In the genomic region with DNA sequence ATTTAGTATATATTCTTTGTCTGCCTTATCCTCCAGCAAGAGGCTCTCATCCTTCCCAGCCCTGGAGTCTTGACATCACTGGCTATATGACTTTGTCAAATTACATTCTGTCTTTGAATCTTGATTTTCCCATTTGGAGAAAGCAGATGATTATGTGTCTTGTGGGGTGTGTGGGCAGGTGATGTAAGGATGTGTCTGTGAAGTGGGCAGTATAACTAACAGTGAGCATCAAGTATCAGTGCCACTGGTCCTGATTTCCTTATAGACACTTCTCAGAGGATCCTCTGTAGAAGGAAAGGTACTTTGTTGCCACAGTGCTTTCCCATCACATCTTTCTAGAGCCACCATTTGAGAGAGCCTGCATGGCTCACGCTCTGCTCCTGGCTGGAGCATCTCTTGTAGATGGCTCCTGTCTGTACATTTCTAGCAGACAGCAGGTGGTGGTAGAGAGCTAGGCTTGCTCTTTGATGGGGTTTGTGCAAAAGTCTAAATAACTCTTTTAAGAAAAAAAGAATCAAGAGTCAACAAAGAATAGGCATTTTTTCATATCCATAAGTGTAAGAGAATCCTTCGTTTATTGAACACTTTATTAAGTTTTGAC, we compare ENCODE assay signal across 13 mouse cellular contexts. TPM values are rescaled to one million over a fixed set of nuclear protein-coding genes. Genes with fewer than 3 reads are reported as not detected.
DNase-seq lines count a peak whose midpoint lies in the region; ATAC-seq and TF ChIP-seq lines count a peak whose summit lies in the region.
"Not testable (repeated sequence)": the region's sequence is repeated elsewhere in the genome, so short reads cannot be mapped to it uniquely, and the experiment has no call there.
"Had no signal": no experiment of that assay in that cellular context is flagged by ENCODE, and none has a peak within 500 bp of the region (broad histone marks: within the 10 kb centered on the region; RNA-seq: fewer than 3 reads in every experiment).

No protein-coding gene starts in this region.

- ATAC-seq in G1E (ENCODE audit: extremely low read depth, insufficient number of reproducible peaks, low FRiP score, poor library complexity, severe bottlenecking), result peak; percentile 49; the same call in 1 of the 2 replicates
- peak; percentile 85 for ATAC-seq in hindbrain, embryonic 16.5 days
- not testable (repeated sequence) for ATAC-seq in liver, postnatal 0 days
- ATAC-seq in neural tube, embryonic 12.5 days (ENCODE audit: low FRiP score, low read depth), result 0 out of 2 replicates have a peak, but pooled peaks have one; percentile 46
- 0 out of 2 replicates have a peak, but pooled peaks have one; percentile 38 for ATAC-seq in stomach, postnatal 0 days (ENCODE audit: low FRiP score, low TSS enrichment)

- not testable (repeated sequence) for H3K27ac ChIP-seq in gastrocnemius, adult 2 months; hindbrain, embryonic 16.5 days (ENCODE audit: low read depth, low read length); layer of hippocampus, adult 2 months; liver, postnatal 0 days (ENCODE audit: low read depth); neural tube, embryonic 12.5 days; stomach, postnatal 0 days (replicated peaks)

- DNase-seq in G1E (ENCODE audit: low spot score); liver, postnatal 0 days; stomach, postnatal 0 days (ENCODE audit: low spot score): not testable (repeated sequence)
- peak; percentile 52 to 67 for DNase-seq in cerebellum, postnatal 25 days
- peak; percentile 17 for DNase-seq in gastrocnemius, adult 2 months
- DNase-seq in layer of hippocampus, adult 2 months (ENCODE audit: low spot score in 2 of 2), result peak; percentile 42 to 75

- not testable (repeated sequence) for H3K27me3 ChIP-seq in G1E (ENCODE audit: insufficient read depth, low read length); hindbrain, embryonic 16.5 days (replicated peaks; ENCODE audit: control insufficient read depth, insufficient read depth, low read length); liver, postnatal 0 days (ENCODE audit: insufficient read depth, low read length); neural tube, embryonic 12.5 days (replicated peaks); stomach, postnatal 0 days (ENCODE audit: control insufficient read depth, insufficient read depth, low read length)

- H3K4me1 ChIP-seq in G1E (ENCODE audit: insufficient read depth, low read depth, low read length); hindbrain, embryonic 16.5 days (ENCODE audit: control insufficient read depth, insufficient read depth, low read depth, low read length); liver, postnatal 0 days (ENCODE audit: insufficient read depth); neural tube, embryonic 12.5 days; stomach, postnatal 0 days (replicated peaks; ENCODE audit: control insufficient read depth, insufficient read depth): not testable (repeated sequence)

- 69% methylated on average over 1 of the region's 2 CpGs for WGBS in hindbrain, embryonic 16.5 days
- 76% methylated on average over 1 of the region's 2 CpGs for WGBS in liver, postnatal 0 days (ENCODE audit: insufficient replicate concordance)
- 78% methylated on average over 1 of the region's 2 CpGs for WGBS in neural tube, embryonic 12.5 days
- 54% methylated on average over 1 of the region's 2 CpGs for WGBS in stomach, postnatal 0 days

- H3K4me2 ChIP-seq in hindbrain, embryonic 16.5 days (ENCODE audit: low read length); liver, postnatal 0 days (ENCODE audit: low read depth, low read length); neural tube, embryonic 12.5 days (replicated peaks); stomach, postnatal 0 days (replicated peaks; ENCODE audit: low read depth): not testable (repeated sequence)

- not testable (repeated sequence) for H3K4me3 ChIP-seq in G1E (ENCODE audit: low read depth, low read length); gastrocnemius, adult 2 months; hindbrain, embryonic 16.5 days (ENCODE audit: low read length); layer of hippocampus, adult 2 months; liver, postnatal 0 days (ENCODE audit: low read depth, low read length); neural tube, embryonic 12.5 days; stomach, postnatal 0 days (ENCODE audit: low read depth, low read length)

- H3K36me3 ChIP-seq in G1E (replicated peaks); hindbrain, embryonic 16.5 days (ENCODE audit: control insufficient read depth, insufficient read depth, low read length); liver, postnatal 0 days (replicated peaks; ENCODE audit: insufficient read depth, low read length); neural tube, embryonic 12.5 days; stomach, postnatal 0 days (ENCODE audit: control insufficient read depth, insufficient read depth, low read length): not testable (repeated sequence)

- TF ChIP-seq CTCF in G1E (IDR thresholded peaks at IDR 0.05; ENCODE audit: low read depth, low read length), result not testable (repeated sequence)
- TF ChIP-seq CTCF in gastrocnemius, adult 2 months (IDR thresholded peaks at IDR 0.05), result peak; percentile 35; the same call in 1 of the 2 replicates
- peak; percentile 70 for TF ChIP-seq CTCF in layer of hippocampus, adult 2 months (conservative IDR thresholded peaks at IDR 0.05)
- TF ChIP-seq CTCF in liver, postnatal 0 days (IDR thresholded peaks at IDR 0.05; ENCODE audit: low read depth), result peak; percentile 42
- peak; percentile 60 for TF ChIP-seq CTCF in stomach, postnatal 0 days (IDR thresholded peaks at IDR 0.05; ENCODE audit: low read depth)

- not testable (repeated sequence) for H3K9ac ChIP-seq in hindbrain, embryonic 16.5 days (ENCODE audit: low read depth, low read length); liver, postnatal 0 days (replicated peaks); neural tube, embryonic 12.5 days; stomach, postnatal 0 days (ENCODE audit: low read length)

- intact Hi-C loops in gastrocnemius, adult 2 months (cut with DNase I), result not testable (repeated sequence)

- not testable (repeated sequence) for TF ChIP-seq EP300 in liver, postnatal 0 days (IDR thresholded peaks at IDR 0.05; ENCODE audit: low read depth); stomach, postnatal 0 days (optimal IDR thresholded peaks at IDR 0.05)

- H3K9me3 ChIP-seq in G1E (replicated peaks); hindbrain, embryonic 16.5 days (ENCODE audit: control insufficient read depth, low read length); liver, postnatal 0 days (ENCODE audit: low read length); neural tube, embryonic 12.5 days; stomach, postnatal 0 days (ENCODE audit: control insufficient read depth, low read length): not testable (repeated sequence)

RNA-seq across cellular contexts. Expression of gene Mthfs, which starts 20.5 kb away (rescaled TPM):
- 14.1 and 16.6 TPM in 2 replicates for total RNA-seq in G1E (2014; fragmentation: Nextera tagmentation)
- total RNA-seq in G1E (2017), result 7.3 and 12.8 TPM in 2 replicates
- polyA plus RNA-seq in G1E (2012), result 2.3 and 3.8 TPM in 2 replicates
- 10 to 100 TPM; 10.3 to 16.4 TPM for total RNA-seq in gastrocnemius, adult 2 months (2021)
- 15.5 and 17.3 TPM in 2 replicates for polyA plus RNA-seq in hindbrain, embryonic 16.5 days (2015; fragmentation: Nextera tagmentation; extraction: Ambion mirVana)
- total RNA-seq in layer of hippocampus, adult 2 months (2021), result 10 to 100 TPM; 37.5 to 58.7 TPM
- polyA plus RNA-seq in liver, postnatal 0 days (2015; fragmentation: Nextera tagmentation; extraction: Ambion mirVana), result 39.6 and 43.6 TPM in 2 replicates
- polyA plus RNA-seq in neural tube, embryonic 12.5 days (2016; fragmentation: Nextera tagmentation; extraction: Ambion mirVana), result 17.1 and 18.0 TPM in 2 replicates
- polyA plus RNA-seq in stomach, postnatal 0 days (2015; fragmentation: Nextera tagmentation; extraction: Ambion mirVana), result 32.1 and 32.2 TPM in 2 replicates

RNA-seq across cellular contexts. Expression of gene Gm29094, which starts 31.8 kb away (rescaled TPM):
- total RNA-seq in G1E (2014; fragmentation: Nextera tagmentation) (1.5 TPM in 1 of 2 replicates, not detected in the other), G1E (2017) (0.46 TPM in 1 of 2 replicates, not detected in the other)
- not detected in 2 replicates for polyA plus RNA-seq in G1E (2012)
- not detected for total RNA-seq in gastrocnemius, adult 2 months (2021)
- polyA plus RNA-seq in hindbrain, embryonic 16.5 days (2015; fragmentation: Nextera tagmentation; extraction: Ambion mirVana), result 0.32 and 0.76 TPM in 2 replicates
- total RNA-seq in layer of hippocampus, adult 2 months (2021), result not detected
- 0.46 and 0.51 TPM in 2 replicates for polyA plus RNA-seq in liver, postnatal 0 days (2015; fragmentation: Nextera tagmentation; extraction: Ambion mirVana)
- polyA plus RNA-seq in neural tube, embryonic 12.5 days (2016; fragmentation: Nextera tagmentation; extraction: Ambion mirVana), result 0.70 TPM in 1 of 2 replicates, not detected in the other
- 0.50 TPM in 1 of 2 replicates, not detected in the other for polyA plus RNA-seq in stomach, postnatal 0 days (2015; fragmentation: Nextera tagmentation; extraction: Ambion mirVana)
- total RNA-seq: gastrocnemius, adult 18-20 months had no signal
- polyA plus RNA-seq: heart, embryonic 15.5 days; large intestine, adult 2 months; liver, embryonic 13.5 days; midbrain, embryonic 12.5 days had no signal

RNA-seq across cellular contexts. Expression of gene Bcl2a1b, which starts 32.0 kb away (rescaled TPM):
- total RNA-seq in G1E (2014; fragmentation: Nextera tagmentation) (not detected in 2 replicates), G1E (2017) (not detected in 2 replicates)
- polyA plus RNA-seq in G1E (2012), result not detected in 2 replicates
- total RNA-seq in gastrocnemius, adult 2 months (2021), result not detected
- 0.97 and 1.3 TPM in 2 replicates for polyA plus RNA-seq in hindbrain, embryonic 16.5 days (2015; fragmentation: Nextera tagmentation; extraction: Ambion mirVana)
- under 1 TPM in 1 of 2 experiments, not detected in 1; 0.84 TPM for total RNA-seq in layer of hippocampus, adult 2 months (2021)
- polyA plus RNA-seq in liver, postnatal 0 days (2015; fragmentation: Nextera tagmentation; extraction: Ambion mirVana), result 5.2 and 7.3 TPM in 2 replicates
- polyA plus RNA-seq in neural tube, embryonic 12.5 days (2016; fragmentation: Nextera tagmentation; extraction: Ambion mirVana), result 1.0 TPM in 1 of 2 replicates, not detected in the other
- 2.0 and 2.3 TPM in 2 replicates for polyA plus RNA-seq in stomach, postnatal 0 days (2015; fragmentation: Nextera tagmentation; extraction: Ambion mirVana)
- total RNA-seq: gastrocnemius, adult 18-20 months had no signal
